Mouse (Mus musculus) ovary, postnatal 36 days (tissue): Measurements from ENCODE around the gene Gm10488.
"Not testable (repeated sequence)": the region's sequence is repeated elsewhere in the genome, so short reads cannot be mapped to it uniquely, and the experiment has no call there.

ENCODE experiments used
- DNase-seq: peaks from one replicate; pipeline ENCODE4 v3.0.0; 2022; ENCODE audit warnings: low spot score, mixed read lengths

The Gm10488 gene

GRCm38 (mm10) chrX:29976014-29976413, at the start of gene Gm10488:
Gene Gm10488 (plus strand): TSS chrX:29976314.
- not testable (repeated sequence) for DNase-seq
